Mouse (Mus musculus): ENCODE measurements around the gene Drd4. TPM values are rescaled to one million over a fixed set of nuclear protein-coding genes. Genes with fewer than 3 reads are reported as not detected.

The Drd4 gene
- polyA plus RNA-seq, 2 experiments: not detected

DNA sequence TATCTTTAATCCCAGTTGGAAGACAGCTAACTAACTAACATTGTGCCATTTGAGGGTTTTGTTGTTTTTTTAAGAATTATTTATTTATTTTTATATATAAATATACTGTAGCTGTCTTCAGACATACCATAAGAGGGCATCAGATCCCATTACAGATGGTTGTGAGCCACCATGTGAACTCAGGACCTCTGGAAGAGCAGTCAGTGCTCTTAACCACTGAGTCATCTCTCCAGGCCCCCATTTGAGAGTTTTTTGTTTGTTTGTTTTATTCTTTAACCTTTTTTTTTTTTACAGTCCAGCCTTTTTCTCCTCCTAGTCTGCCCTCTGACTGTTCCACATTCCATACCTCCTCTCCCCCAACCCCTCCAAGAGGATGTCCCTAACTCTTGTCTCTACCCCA lies 38.9 kb downstream of the Drd4 start:
- no peak for ATAC-seq (ENCODE audit: insufficient read depth)
- TF ChIP-seq CTCF (IDR thresholded peaks at IDR 0.05; ENCODE audit: low read depth) (no peak), EP300 (IDR thresholded peaks at IDR 0.05; ENCODE audit: low read depth) (no peak)
- no peak overlapping the region for H3K9ac ChIP-seq (replicated peaks)
- H3K4me2 ChIP-seq (ENCODE audit: low read depth): no peak overlapping the region
- no peaks in the 10 kb centered on the region for H3K9me3 ChIP-seq (ENCODE audit: control insufficient read depth, low read length)
- H3K4me3 ChIP-seq (ENCODE audit: insufficient read depth in 1 of 2, low read depth in 2 of 2, low read length in 2 of 2): no peak overlapping the region
- no peaks in the 10 kb centered on the region for H3K27me3 ChIP-seq (ENCODE audit: control insufficient read depth, insufficient read depth, low read length)
- no peaks in the 10 kb centered on the region; the same call in 1 of the 2 replicates for H3K36me3 ChIP-seq (replicated peaks; ENCODE audit: control insufficient read depth, insufficient read depth, low read depth)
- no peak for DNase-seq (ENCODE audit: low read depth in 3 of 3, low spot score in 3 of 3)
- H3K27ac ChIP-seq: no peak overlapping the region
- peaks cover 19 to 23% of the 10 kb centered on the region in 2 experiments for H3K4me1 ChIP-seq (replicated peaks; ENCODE audit: control insufficient read depth in 2 of 2, insufficient read depth in 2 of 2, low read length in 1 of 2)

DNA sequence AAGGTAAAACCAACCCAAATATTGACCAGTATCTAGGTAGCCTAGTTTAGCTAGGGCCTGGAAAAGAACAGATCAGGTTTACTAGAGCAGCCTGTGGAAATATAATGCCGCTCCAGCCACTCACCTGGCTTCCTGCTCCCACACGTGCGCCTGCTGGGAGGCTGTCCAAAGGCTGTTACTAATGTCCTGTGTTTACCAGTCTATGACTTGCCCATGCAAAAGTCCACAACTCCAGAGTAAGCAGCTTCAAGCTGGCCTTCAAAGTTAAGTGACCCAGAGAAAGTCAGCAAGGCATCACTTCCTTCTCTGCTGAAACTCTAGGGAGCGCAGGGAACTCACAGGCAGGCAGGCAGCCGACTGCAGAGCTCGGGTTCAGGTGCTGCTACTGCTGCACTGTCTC lies 40.2 kb downstream of the Drd4 start:
- Histone ChIP-seq H3K27me3 (ENCODE audit: control insufficient read depth, insufficient read depth, low read length) (no peaks in the 10 kb centered on the region), H3K27ac (no peak overlapping the region), H3K9me3 (ENCODE audit: control insufficient read depth, low read length) (no peaks in the 10 kb centered on the region), H3K4me1 (replicated peaks; ENCODE audit: control insufficient read depth in 2 of 2, insufficient read depth in 2 of 2, low read length in 1 of 2) (peaks cover 8 to 11% of the 10 kb centered on the region in 2 experiments), H3K9ac (replicated peaks) (no peak overlapping the region), H3K4me2 (ENCODE audit: low read depth) (no peak overlapping the region), H3K36me3 (replicated peaks; ENCODE audit: control insufficient read depth, insufficient read depth, low read depth) (no peaks in the 10 kb centered on the region; the same call in 1 of the 2 replicates), H3K4me3 (ENCODE audit: insufficient read depth in 1 of 2, low read depth in 2 of 2, low read length in 2 of 2) (no peak overlapping the region)
- WGBS (ENCODE audit: insufficient replicate concordance): 79% methylated on average over 6 of the region's 6 CpGs
- no peak for ATAC-seq (ENCODE audit: insufficient read depth)
- no peak for DNase-seq (ENCODE audit: low read depth in 3 of 3, low spot score in 3 of 3)
- no peak for TF ChIP-seq CTCF (IDR thresholded peaks at IDR 0.05; ENCODE audit: low read depth)

GRCm38 (mm10) chr7:141335044-141335579 lies 43.3 kb downstream of the Drd4 start:
- no peak overlapping the region for H3K4me3 ChIP-seq (ENCODE audit: insufficient read depth in 1 of 2, low read depth in 2 of 2, low read length in 2 of 2)

GRCm38 (mm10) chr7:141335682-141336081 lies 43.9 kb downstream of the Drd4 start:
- no peak overlapping the region for H3K4me3 ChIP-seq (ENCODE audit: insufficient read depth in 1 of 2, low read depth in 2 of 2, low read length in 2 of 2)
- DNase-seq (ENCODE audit: low read depth in 3 of 3, low spot score in 3 of 3) (no peak), ATAC-seq (ENCODE audit: insufficient read depth) (no peak)
- no peaks in the 10 kb centered on the region for H3K9me3 ChIP-seq (ENCODE audit: control insufficient read depth, low read length)
- WGBS (ENCODE audit: insufficient replicate concordance): 75% methylated on average over 4 of the region's 4 CpGs
- no peak overlapping the region for H3K4me2 ChIP-seq (ENCODE audit: low read depth)
- no peak overlapping the region for H3K27ac ChIP-seq
- TF ChIP-seq CTCF (IDR thresholded peaks at IDR 0.05; ENCODE audit: low read depth): no peak
- H3K27me3 ChIP-seq (ENCODE audit: control insufficient read depth, insufficient read depth, low read length): no peaks in the 10 kb centered on the region
- H3K36me3 ChIP-seq (replicated peaks; ENCODE audit: control insufficient read depth, insufficient read depth, low read depth): no peaks in the 10 kb centered on the region; the same call in 1 of the 2 replicates
- peaks cover 7 to 8% of the 10 kb centered on the region in 2 experiments; a peak in 3 of 4 replicates for H3K4me1 ChIP-seq (replicated peaks; ENCODE audit: control insufficient read depth in 2 of 2, insufficient read depth in 2 of 2, low read length in 1 of 2)
- no peak overlapping the region for H3K9ac ChIP-seq (replicated peaks)

More at GRCm38 (mm10) chr7:141335044-141335579, 43.3 kb downstream of the Drd4 start:
- no peak for ATAC-seq (ENCODE audit: insufficient read depth)
- Histone ChIP-seq H3K36me3 (replicated peaks; ENCODE audit: control insufficient read depth, insufficient read depth, low read depth) (no peaks in the 10 kb centered on the region; the same call in 1 of the 2 replicates), H3K27me3 (ENCODE audit: control insufficient read depth, insufficient read depth, low read length) (no peaks in the 10 kb centered on the region), H3K4me2 (ENCODE audit: low read depth) (no peak overlapping the region), H3K4me1 (replicated peaks; ENCODE audit: control insufficient read depth in 2 of 2, insufficient read depth in 2 of 2, low read length in 1 of 2) (peaks cover 7 to 8% of the 10 kb centered on the region in 2 experiments; a peak in 3 of 4 replicates), H3K9me3 (ENCODE audit: control insufficient read depth, low read length) (no peaks in the 10 kb centered on the region), H3K27ac (no peak overlapping the region), H3K9ac (replicated peaks) (no peak overlapping the region)
- WGBS (ENCODE audit: insufficient replicate concordance): 70% methylated on average over 2 of the region's 2 CpGs
- TF ChIP-seq EP300 (IDR thresholded peaks at IDR 0.05; ENCODE audit: low read depth) (no peak), CTCF (IDR thresholded peaks at IDR 0.05; ENCODE audit: low read depth) (0 out of 2 replicates have a peak, but pooled peaks have one; percentile 8)
- DNase-seq (ENCODE audit: low read depth in 3 of 3, low spot score in 3 of 3): no peak

GRCm38 (mm10) chr7:141336296-141336695 lies 44.5 kb downstream of the Drd4 start:
- Histone ChIP-seq H3K4me2 (ENCODE audit: low read depth) (no peak overlapping the region), H3K36me3 (replicated peaks; ENCODE audit: control insufficient read depth, insufficient read depth, low read depth) (no peaks in the 10 kb centered on the region; the same call in 1 of the 2 replicates), H3K27me3 (ENCODE audit: control insufficient read depth, insufficient read depth, low read length) (no peaks in the 10 kb centered on the region), H3K4me1 (replicated peaks; ENCODE audit: control insufficient read depth in 2 of 2, insufficient read depth in 2 of 2, low read length in 1 of 2) (peaks cover 7 to 8% of the 10 kb centered on the region in 2 experiments; a peak in 3 of 4 replicates), H3K4me3 (ENCODE audit: insufficient read depth in 1 of 2, low read depth in 2 of 2, low read length in 2 of 2) (no peak overlapping the region), H3K9me3 (ENCODE audit: control insufficient read depth, low read length) (no peaks in the 10 kb centered on the region), H3K27ac (no peak overlapping the region), H3K9ac (replicated peaks) (no peak overlapping the region)
- ATAC-seq (ENCODE audit: insufficient read depth): no peak
- DNase-seq (ENCODE audit: low read depth in 3 of 3, low spot score in 3 of 3): no peak
- TF ChIP-seq EP300 (IDR thresholded peaks at IDR 0.05; ENCODE audit: low read depth) (no peak), CTCF (IDR thresholded peaks at IDR 0.05; ENCODE audit: low read depth) (no peak)
- WGBS (ENCODE audit: insufficient replicate concordance): 69% methylated on average over 3 of the region's 3 CpGs

All from liver, embryonic 14.5 days (tissue).